Mouse (Mus musculus) layer of hippocampus, adult 8-10 months (tissue): Measurements from ENCODE around the gene Olfr1192-ps1. TPM values are rescaled to one million over a fixed set of nuclear protein-coding genes. Genes with fewer than 3 reads are reported as not detected.
"Not testable (repeated sequence)": the region's sequence is repeated elsewhere in the genome, so short reads cannot be mapped to it uniquely, and the experiment has no call there.

Experiments
- DNase-seq, 2 experiments: peaks; one replicate each; pipeline ENCODE4 v3.0.0; 2022; ENCODE audit warnings: low spot score in 2 of 2
- total RNA-seq, 4 experiments: library from RNA; stranded (reverse); gene quantifications; 2 replicates each; pipeline ENCODE4 v1.2.4; 2022

The Olfr1192-ps1 gene
- not detected for total RNA-seq

DNA sequence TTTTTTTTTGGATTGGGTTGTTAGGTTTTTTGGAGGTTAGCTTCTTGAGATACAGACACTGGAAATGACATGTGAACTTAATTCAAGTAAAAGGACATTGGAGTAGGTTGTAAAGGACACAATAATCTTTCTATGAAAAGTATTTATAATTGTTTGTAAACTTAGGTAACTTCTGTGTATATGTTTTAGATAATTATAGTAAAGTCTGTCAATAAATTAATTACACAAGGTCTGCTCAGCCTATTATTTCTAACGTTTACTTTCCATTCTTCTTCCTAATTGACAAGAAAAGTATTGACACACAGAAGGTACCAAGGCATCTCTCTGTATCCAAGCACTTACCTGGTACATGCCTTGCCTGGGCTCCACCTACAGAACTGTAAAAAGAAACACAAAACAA, at the start of gene Olfr1192-ps1:
TSS of gene Olfr1192-ps1 (plus strand) at position 301 of the 400 bp plus-strand sequence.
- DNase-seq = no peak

DNA sequence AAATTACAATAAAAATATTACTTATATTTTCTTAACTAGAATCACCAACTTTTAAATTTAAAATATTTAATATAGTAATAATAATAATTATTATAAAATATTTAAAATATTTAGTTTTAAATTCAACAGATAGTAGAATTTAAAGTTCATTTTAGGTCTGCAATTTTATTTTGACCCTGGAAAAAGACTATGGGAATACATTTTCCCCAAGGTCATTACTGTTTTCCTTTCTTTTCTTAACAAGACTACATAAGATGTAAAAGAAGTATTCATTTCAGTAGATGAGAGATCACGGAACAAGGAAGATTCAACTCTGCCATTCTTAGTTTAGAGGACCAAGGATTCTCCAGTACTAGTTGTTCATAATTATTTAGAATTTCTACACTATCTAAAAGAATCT, 8.1 kb upstream of the Olfr1192-ps1 start, which contains the start of gene Olfr1191-ps1:
TSS of gene Olfr1191-ps1 (plus strand) at position 301 of the 400 bp plus-strand sequence.
- DNase-seq = not testable (repeated sequence)

DNA sequence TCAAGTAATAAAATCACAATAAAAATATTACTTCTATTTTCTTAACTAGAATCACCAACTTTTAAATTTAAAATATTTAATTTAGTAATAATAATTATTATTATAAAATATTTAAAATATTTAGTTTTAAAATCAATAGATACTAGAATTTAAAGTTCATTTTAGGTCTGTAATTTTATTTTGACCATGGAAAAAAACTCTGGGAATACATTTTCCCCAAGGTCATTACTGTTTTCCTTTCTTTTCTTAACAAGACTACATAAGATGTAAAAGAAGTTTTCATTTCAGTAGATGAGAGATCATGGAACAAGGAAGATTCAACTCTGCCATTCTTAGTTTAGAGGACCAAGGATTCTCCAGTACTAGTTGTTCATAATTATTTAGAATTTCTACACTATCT, 27.0 kb downstream of the Olfr1192-ps1 start, which contains the start of gene Olfr1193:
TSS of gene Olfr1193 (plus strand) at position 301 of the 400 bp plus-strand sequence.
- not testable (repeated sequence) for DNase-seq

DNA sequence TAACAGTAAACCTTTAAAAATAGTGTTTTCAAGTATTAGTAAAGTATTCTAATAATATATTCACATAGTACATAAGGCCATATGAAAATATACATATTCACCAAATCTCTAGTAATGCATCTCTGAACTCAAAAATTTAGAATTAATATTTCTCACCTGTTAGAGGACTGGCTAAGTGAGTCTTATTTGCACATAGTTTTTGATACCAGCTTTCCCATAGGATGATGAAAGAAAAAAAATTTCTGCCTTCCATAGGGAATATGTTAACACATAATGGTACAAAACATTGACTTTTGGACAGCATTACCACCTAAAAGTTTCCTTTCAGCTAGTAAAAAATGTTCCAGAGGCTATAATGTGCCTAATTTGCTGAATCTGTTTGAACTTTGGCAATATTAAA, 40.8 kb downstream of the Olfr1192-ps1 start, which contains the start of gene Olfr1195:
TSS of gene Olfr1195 (minus strand) at position 101 of the 400 bp plus-strand sequence.
- DNase-seq = no peak

DNA sequence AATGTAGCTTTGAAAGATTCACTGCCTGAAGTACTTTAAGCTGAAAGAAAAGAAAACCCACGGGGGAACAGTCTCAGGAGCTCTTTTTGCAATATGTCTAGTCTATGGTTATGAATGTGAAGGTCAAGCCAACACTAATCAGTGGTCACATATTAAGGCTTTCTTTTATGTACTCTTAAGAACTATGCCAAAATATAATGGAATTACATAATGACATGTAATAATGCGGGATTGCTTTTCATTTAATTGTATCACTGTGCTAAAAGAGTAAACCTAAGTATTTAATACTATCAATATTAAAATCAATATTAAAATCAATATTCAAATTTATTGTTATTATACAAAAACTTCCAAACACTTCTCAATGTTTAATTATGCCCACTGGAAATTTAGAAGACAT, 56.2 kb downstream of the Olfr1192-ps1 start, which contains the start of gene Olfr1196:
TSS of gene Olfr1196 (minus strand) at position 101 of the 400 bp plus-strand sequence.
- no peak for DNase-seq

Other genes starting within 250 kb of the Olfr1192-ps1 start
- not detected for gene Olfr1179, start 242.1 kb upstream of the Olfr1192-ps1 start, total RNA-seq
- not detected for gene Olfr1180, start 229.4 kb upstream of the Olfr1192-ps1 start, total RNA-seq
- gene Olfr1181, start 222.3 kb upstream of the Olfr1192-ps1 start, total RNA-seq = not detected
- gene Gm13757, start 199.4 kb upstream of the Olfr1192-ps1 start, total RNA-seq = not detected
- not detected for gene Olfr1183, start 193.6 kb upstream of the Olfr1192-ps1 start, total RNA-seq
- not detected for gene Olfr1184, start 164.9 kb upstream of the Olfr1192-ps1 start, total RNA-seq
- gene Olfr1185-ps1, start 155.2 kb upstream of the Olfr1192-ps1 start, total RNA-seq = not detected
- gene Olfr1186, start 130.0 kb upstream of the Olfr1192-ps1 start, total RNA-seq = not detected
- not detected for gene Olfr1188, start 91.6 kb upstream of the Olfr1192-ps1 start, total RNA-seq
- not detected for gene Olfr1189, start 62.1 kb upstream of the Olfr1192-ps1 start, total RNA-seq
- gene Olfr1191-ps1, start 8.0 kb upstream of the Olfr1192-ps1 start, total RNA-seq = under 1 TPM in 1 of 4 experiments, not detected in 3; 0.06 TPM
- not detected for gene Olfr1193, start 27.1 kb downstream of the Olfr1192-ps1 start, total RNA-seq
- gene Olfr1195, start 40.7 kb downstream of the Olfr1192-ps1 start, total RNA-seq = not detected
- gene Olfr1196, start 56.1 kb downstream of the Olfr1192-ps1 start, total RNA-seq = not detected
- gene Olfr1197, start 83.9 kb downstream of the Olfr1192-ps1 start, total RNA-seq = not detected
- not detected for gene Olfr1198, start 102.9 kb downstream of the Olfr1192-ps1 start, total RNA-seq
- gene Olfr1199, start 112.0 kb downstream of the Olfr1192-ps1 start, total RNA-seq = not detected
- gene Olfr1200, start 122.0 kb downstream of the Olfr1192-ps1 start, total RNA-seq = not detected
- gene Olfr1201, start 144.5 kb downstream of the Olfr1192-ps1 start, total RNA-seq = not detected
- not detected for gene Olfr1202, start 166.0 kb downstream of the Olfr1192-ps1 start, total RNA-seq
- not detected for gene Olfr1205, start 181.2 kb downstream of the Olfr1192-ps1 start, total RNA-seq
- gene Olfr1204, start 200.8 kb downstream of the Olfr1192-ps1 start, total RNA-seq = not detected
- not detected for gene Olfr1206, start 214.7 kb downstream of the Olfr1192-ps1 start, total RNA-seq